Mouse (Mus musculus) neural tube, embryonic 15.5 days (tissue): ENCODE data around the gene 9430015G10Rik. TPM values are rescaled to one million over a fixed set of nuclear protein-coding genes. Genes with fewer than 3 reads are reported as not detected.
A peak's percentile ranks its signal among the peaks of the same experiment; 100 is the strongest.

Experiments
- ATAC-seq: fragments of 200-750 bp; cut with Nextera tagmentation; 2 replicates; pipeline ENCODE4 v1.8.0; 2017; ENCODE audit warnings: mild to moderate bottlenecking, moderate TSS enrichment, moderate library complexity; ENCODE audit not compliant: low FRiP score
- H3K27ac ChIP-seq: fragments of 300-500 bp; sonication (generic); replicated peaks from 2 replicates; pipeline ENCODE4 v1.5.1; 2015; ENCODE audit warnings: mild to moderate bottlenecking, inconsistent platforms
- H3K27me3 ChIP-seq: fragments of 300-500 bp; sonication (generic); replicated peaks from 2 replicates; pipeline ENCODE4 v1.6.1; 2015; ENCODE audit warnings: inconsistent platforms
- H3K36me3 ChIP-seq: fragments of 300-500 bp; sonication (generic); 2 replicates; pipeline ENCODE4 v1.6.1; 2015; ENCODE audit warnings: inconsistent platforms
- H3K4me1 ChIP-seq: fragments of 300-500 bp; sonication (generic); 2 replicates; pipeline ENCODE4 v1.6.1; 2015; ENCODE audit warnings: inconsistent platforms
- H3K4me2 ChIP-seq: fragments of 300-500 bp; sonication (generic); 2 replicates; pipeline ENCODE4 v1.6.1; 2015; ENCODE audit warnings: inconsistent platforms, mild to moderate bottlenecking, moderate library complexity
- H3K4me3 ChIP-seq: fragments of 300-500 bp; sonication (generic); replicated peaks from 2 replicates; pipeline ENCODE4 v1.5.1; 2015; ENCODE audit warnings: mild to moderate bottlenecking, inconsistent platforms
- H3K9ac ChIP-seq: fragments of 300-500 bp; sonication (generic); replicated peaks from 2 replicates; pipeline ENCODE4 v1.6.1; 2015; ENCODE audit warnings: mild to moderate bottlenecking, inconsistent platforms
- H3K9me3 ChIP-seq: fragments of 300-500 bp; sonication (generic); replicated peaks from 2 replicates; pipeline ENCODE4 v1.6.1; 2016; ENCODE audit warnings: inconsistent platforms
- WGBS: fragments of 180-500 bp; shearing (Covaris S2); methylation state at CpG from one replicate; pipeline ENCODE4 v1.1.7; 2015; ENCODE audit warnings: mixed read lengths; 5-methylcytosine and 5-hydroxymethylcytosine counted together
- polyA plus RNA-seq: library from polyadenylated mRNA; unstranded; fragments of >200 nt; fragmentation: Nextera tagmentation; extraction: Ambion mirVana; gene quantifications from 2 replicates; pipeline ENCODE4 v1.2.1, GENCODE M21; 2015

Gene 9430015G10Rik
- polyA plus RNA-seq, 1 experiment from 2014 or later = 23.5 TPM

GRCm38 (mm10) chr4:156101481-156101903, 8.3 kb upstream of the 9430015G10Rik start:
- Histone ChIP-seq H3K27me3 (no peaks in the 10 kb centered on the region), H3K4me1 (no peaks in the 10 kb centered on the region), H3K27ac (no peak overlapping the region), H3K4me3 (no peak overlapping the region), H3K9ac (no peak overlapping the region), H3K4me2 (no peak overlapping the region), H3K9me3 (no peaks in the 10 kb centered on the region), H3K36me3 (no peaks in the 10 kb centered on the region)
- 42% methylated on average over 3 of the region's 3 CpGs for WGBS
- ATAC-seq = no peak

GRCm38 (mm10) chr4:156103342-156103741, 6.4 kb upstream of the 9430015G10Rik start:
- Histone ChIP-seq H3K9ac (no peak overlapping the region), H3K36me3 (no peaks in the 10 kb centered on the region), H3K4me2 (no peak overlapping the region), H3K4me1 (no peaks in the 10 kb centered on the region), H3K4me3 (no peak overlapping the region), H3K27me3 (no peaks in the 10 kb centered on the region), H3K9me3 (no peaks in the 10 kb centered on the region), H3K27ac (no peak overlapping the region)
- ATAC-seq = no peak
- WGBS = 84% methylated on average over 4 of the region's 4 CpGs

- Histone ChIP-seq H3K4me1 (peaks cover 11% of the 10 kb centered on the region), H3K4me2 (peak overlapping the region; percentile 77), H3K27me3 (no peaks in the 10 kb centered on the region), H3K9ac (peak overlapping the region; percentile 62), H3K9me3 (no peaks in the 10 kb centered on the region), H3K27ac (peak overlapping the region; percentile 85), H3K36me3 (no peaks in the 10 kb centered on the region), H3K4me3 (peak overlapping the region; percentile 87)
- WGBS = 31% methylated on average over 12 of the region's 13 CpGs
- ATAC-seq = 0 out of 2 replicates have a peak, but pooled peaks have one; percentile 25
These were observed 906 bp upstream of the 9430015G10Rik start for GRCm38 (mm10) chr4:156108606-156109546.

- Histone ChIP-seq H3K36me3 (peaks cover 75% of the 10 kb centered on the region), H3K9me3 (no peaks in the 10 kb centered on the region), H3K4me1 (no peaks in the 10 kb centered on the region), H3K27ac (no peak overlapping the region), H3K4me3 (no peak overlapping the region), H3K9ac (no peak overlapping the region), H3K4me2 (no peak overlapping the region), H3K27me3 (no peaks in the 10 kb centered on the region)
- WGBS = 98% methylated on average over 7 of the region's 7 CpGs
- no peak for ATAC-seq
These were observed 14.3 kb downstream of the 9430015G10Rik start for GRCm38 (mm10) chr4:156124077-156124476.

- ATAC-seq = no peak
- Histone ChIP-seq H3K36me3 (peaks cover 64% of the 10 kb centered on the region), H3K9me3 (no peaks in the 10 kb centered on the region), H3K4me1 (no peaks in the 10 kb centered on the region), H3K27ac (no peak overlapping the region), H3K4me3 (no peak overlapping the region), H3K9ac (no peak overlapping the region), H3K4me2 (no peak overlapping the region), H3K27me3 (no peaks in the 10 kb centered on the region)
- 95% methylated on average over 6 of the region's 6 CpGs for WGBS
These were observed 15.6 kb downstream of the 9430015G10Rik start for GRCm38 (mm10) chr4:156125393-156125792.

GRCm38 (mm10) chr4:156126841-156127240, 17.1 kb downstream of the 9430015G10Rik start:
- no peak overlapping the region for H3K27ac ChIP-seq
- 89% methylated on average over 7 of the region's 7 CpGs for WGBS
- no peaks in the 10 kb centered on the region for H3K27me3 ChIP-seq
- no peak for ATAC-seq
- H3K9ac ChIP-seq = no peak overlapping the region
- H3K4me3 ChIP-seq = no peak overlapping the region
- H3K36me3 ChIP-seq = peaks cover 50% of the 10 kb centered on the region
- H3K4me2 ChIP-seq = no peak overlapping the region
- no peaks in the 10 kb centered on the region for H3K4me1 ChIP-seq
- no peaks in the 10 kb centered on the region for H3K9me3 ChIP-seq

GRCm38 (mm10) chr4:156128746-156129145, 19.0 kb downstream of the 9430015G10Rik start:
- no peaks in the 10 kb centered on the region for H3K9me3 ChIP-seq
- H3K4me1 ChIP-seq = no peaks in the 10 kb centered on the region
- no peak for ATAC-seq
- WGBS = 88% methylated on average over 5 of the region's 5 CpGs
- H3K27me3 ChIP-seq = no peaks in the 10 kb centered on the region
- H3K9ac ChIP-seq = no peak overlapping the region
- H3K4me3 ChIP-seq = no peak overlapping the region
- no peak overlapping the region for H3K27ac ChIP-seq
- no peak overlapping the region for H3K4me2 ChIP-seq
- peaks cover 31% of the 10 kb centered on the region for H3K36me3 ChIP-seq

- ATAC-seq = no peak
- Histone ChIP-seq H3K4me2 (no peak within 1 kb of the TSS), H3K9me3 (no peaks in the 10 kb centered on the region), H3K4me3 (no peak within 1 kb of the TSS), H3K4me1 (no peaks in the 10 kb centered on the region), H3K27me3 (no peaks in the 10 kb centered on the region), H3K36me3 (peaks cover 14% of the 10 kb centered on the region), H3K27ac (no peak within 1 kb of the TSS), H3K9ac (no peak within 1 kb of the TSS)
- WGBS = 83% methylated on average over 15 of the region's 15 CpGs
These were observed 20.7 kb downstream of the 9430015G10Rik start, which contains the start of gene Rnf223 for GRCm38 (mm10) chr4:156130436-156130835. Gene Rnf223, plus strand, starts transcription at chr4:156130513.

GRCm38 (mm10) chr4:156130940-156131339, 21.2 kb downstream of the 9430015G10Rik start:
- Histone ChIP-seq H3K4me3 (no peak overlapping the region), H3K9me3 (no peaks in the 10 kb centered on the region), H3K4me2 (no peak overlapping the region), H3K27ac (no peak overlapping the region), H3K36me3 (peaks cover 9% of the 10 kb centered on the region), H3K27me3 (no peaks in the 10 kb centered on the region), H3K4me1 (no peaks in the 10 kb centered on the region), H3K9ac (no peak overlapping the region)
- 90% methylated on average over 10 of the region's 10 CpGs for WGBS
- ATAC-seq = no peak

GRCm38 (mm10) chr4:156133334-156133733, 23.6 kb downstream of the 9430015G10Rik start:
- no peak overlapping the region for H3K4me2 ChIP-seq
- no peaks in the 10 kb centered on the region for H3K9me3 ChIP-seq
- ATAC-seq = no peak
- no peaks in the 10 kb centered on the region for H3K36me3 ChIP-seq
- no peaks in the 10 kb centered on the region for H3K4me1 ChIP-seq
- no peak overlapping the region for H3K9ac ChIP-seq
- 63% methylated on average over 5 of the region's 5 CpGs for WGBS
- H3K4me3 ChIP-seq = no peak overlapping the region
- H3K27ac ChIP-seq = no peak overlapping the region
- H3K27me3 ChIP-seq = no peaks in the 10 kb centered on the region

- no peak for ATAC-seq
These were observed 24.3 kb downstream of the 9430015G10Rik start for GRCm38 (mm10) chr4:156133943-156134605.

GRCm38 (mm10) chr4:156135112-156135511, 25.3 kb downstream of the 9430015G10Rik start:
- no peaks in the 10 kb centered on the region for H3K4me1 ChIP-seq
- WGBS = 95% methylated on average over 13 of the region's 13 CpGs
- no peak overlapping the region for H3K27ac ChIP-seq
- H3K27me3 ChIP-seq = no peaks in the 10 kb centered on the region
- H3K9me3 ChIP-seq = no peaks in the 10 kb centered on the region
- no peak overlapping the region for H3K4me2 ChIP-seq
- no peak for ATAC-seq
- H3K36me3 ChIP-seq = no peaks in the 10 kb centered on the region
- H3K9ac ChIP-seq = no peak overlapping the region
- H3K4me3 ChIP-seq = no peak overlapping the region

More at GRCm38 (mm10) chr4:156133943-156134605, 24.3 kb downstream of the 9430015G10Rik start:
- Histone ChIP-seq H3K36me3 (no peaks in the 10 kb centered on the region), H3K27ac (no peak overlapping the region), H3K27me3 (no peaks in the 10 kb centered on the region), H3K9ac (no peak overlapping the region), H3K9me3 (no peaks in the 10 kb centered on the region), H3K4me1 (no peaks in the 10 kb centered on the region), H3K4me2 (no peak overlapping the region), H3K4me3 (no peak overlapping the region)
- WGBS = 83% methylated on average over 12 of the region's 12 CpGs
